Mouse (Mus musculus): Measurements from ENCODE around the gene Ccdc85c.

- TF ChIP-seq CTCF (IDR thresholded peaks at IDR 0.05), result no peak
- no peak for TF ChIP-seq EP300 (IDR thresholded peaks at IDR 0.05; ENCODE audit: insufficient read depth, low read depth, low read length)
- TF ChIP-seq POLR2A (IDR thresholded peaks at IDR 0.05; ENCODE audit: insufficient read depth, low read depth, low read length), result no peak
These were observed 111.5 kb downstream of the Ccdc85c start for GRCm38 (mm10) chr12:108163706-108164105.

Measured in heart, adult 2 months (tissue).